Mouse (Mus musculus) stomach, postnatal 0 days (tissue): ENCODE measurements around the gene Ubiad1.

ENCODE experiments used
- CTCF ChIP-seq: IDR thresholded peaks from 2 replicates; pipeline ENCODE4 v1.5.1; 2016; ENCODE audit warnings: antibody characterized with exemption, low read depth, mild to moderate bottlenecking, moderate library complexity
- EP300 ChIP-seq: optimal IDR thresholded peaks from 2 replicates; pipeline ENCODE3; 2016; ENCODE audit warnings: antibody characterized with exemption

GRCm38 (mm10) chr4:148448179-148448852 is 3.7 kb upstream of the Ubiad1 start, which contains the start of gene Mtor:
- TF ChIP-seq CTCF (0 out of 2 replicates have a peak, but pooled peaks have one; percentile 4), EP300 (no peak)
